Mouse (Mus musculus) A20 (cell line): ENCODE results near the gene Mosmo.

ENCODE experiments used
- DNase-seq: peaks from one replicate; pipeline ENCODE4 v3.0.0-alpha.2; 2011; ENCODE audit warnings: low read depth, low spot score

Gene Mosmo

DNA sequence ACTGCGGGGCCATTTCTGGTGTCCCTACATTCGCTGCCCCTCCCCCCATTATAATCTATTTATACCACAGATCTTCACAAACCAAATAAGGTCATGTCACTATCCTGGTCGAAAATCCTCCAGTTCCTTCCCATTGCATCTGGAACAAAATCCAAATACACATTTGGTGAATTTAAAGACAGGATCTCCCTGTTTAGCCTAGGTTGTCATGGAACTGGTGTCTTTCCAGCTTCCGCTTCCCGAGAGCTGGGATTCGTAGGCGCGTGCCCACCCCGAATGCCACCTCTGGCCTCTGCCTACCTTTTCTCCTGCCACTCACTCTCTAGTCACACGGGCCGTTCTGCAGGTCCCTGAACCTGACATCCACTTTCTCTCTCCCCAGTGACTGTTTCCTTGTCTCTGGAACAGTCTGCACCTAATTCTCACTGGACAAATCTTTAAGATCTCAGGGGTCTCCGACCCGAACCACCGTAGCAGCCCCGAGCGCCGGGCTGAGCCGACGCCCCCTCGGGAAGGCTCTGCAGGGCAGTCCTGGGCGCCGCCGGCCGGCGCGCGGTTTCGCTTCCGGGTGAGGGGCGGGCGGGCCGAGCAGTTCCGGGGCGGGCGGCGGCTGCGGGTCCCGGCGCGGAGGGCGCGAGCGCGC lies at the start of gene Mosmo:
Gene Mosmo (plus strand): TSS at position 618 of the 643 bp plus-strand sequence.
- DNase-seq = peak; percentile 87

- DNase-seq = peak; percentile 64
These were observed 44.9 kb upstream of the Mosmo start for GRCm38 (mm10) chr7:120632518-120632917.

DNA sequence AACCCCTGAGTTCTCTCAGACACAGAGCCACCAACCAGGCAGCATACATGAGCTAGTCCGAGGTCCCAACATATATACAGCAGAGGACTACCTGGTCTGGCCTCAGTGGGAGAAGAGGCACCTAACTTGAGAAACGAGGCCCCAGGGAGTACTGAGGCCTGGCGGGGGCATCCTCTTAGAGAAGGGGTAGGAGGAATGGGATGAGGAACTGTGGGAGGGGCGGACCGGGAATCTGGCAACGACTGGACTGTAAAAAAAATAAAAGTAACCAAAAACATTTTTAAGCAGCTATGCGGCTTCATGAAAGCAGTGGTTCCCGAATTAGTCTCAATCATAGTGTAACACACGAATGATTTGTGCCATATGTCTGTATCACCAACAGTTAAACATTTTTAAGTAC lies 43.1 kb upstream of the Mosmo start:
- no peak for DNase-seq

DNA sequence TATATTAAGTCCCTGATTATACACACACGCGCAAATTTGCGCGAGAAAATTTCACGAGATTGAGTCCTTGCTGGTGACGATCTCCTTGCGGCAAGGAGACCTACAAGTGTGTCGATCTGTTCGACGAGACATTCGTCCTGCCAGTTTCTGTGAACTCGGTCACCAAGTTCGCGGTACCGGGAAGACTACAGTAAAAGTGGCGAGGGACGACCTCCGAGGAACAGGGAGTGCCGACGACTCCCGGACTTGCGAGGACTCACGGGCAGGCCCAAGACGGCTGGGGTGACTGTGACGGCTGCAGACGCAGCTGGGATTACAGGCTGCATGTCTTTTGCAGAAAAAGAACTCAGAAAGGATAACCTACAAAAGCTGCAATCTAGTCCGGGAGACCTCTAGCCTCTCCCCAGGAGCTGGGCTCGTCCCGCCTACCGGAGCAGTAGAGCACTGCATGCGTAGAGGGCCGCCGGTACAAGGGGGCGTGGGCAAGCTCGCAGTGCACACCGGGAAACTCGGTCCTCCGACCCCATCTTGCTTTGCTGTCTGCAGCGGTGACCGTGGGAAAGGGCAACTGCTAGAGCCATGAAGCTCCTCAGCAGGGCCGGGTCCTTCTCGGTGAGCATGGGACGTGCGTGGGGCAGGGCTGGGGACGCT lies 42.6 kb upstream of the Mosmo start, which contains the start of gene Uqcrc2:
Gene Uqcrc2 (plus strand): TSS at position 466 of the 651 bp plus-strand sequence.
- peak; percentile 93 for DNase-seq

DNA sequence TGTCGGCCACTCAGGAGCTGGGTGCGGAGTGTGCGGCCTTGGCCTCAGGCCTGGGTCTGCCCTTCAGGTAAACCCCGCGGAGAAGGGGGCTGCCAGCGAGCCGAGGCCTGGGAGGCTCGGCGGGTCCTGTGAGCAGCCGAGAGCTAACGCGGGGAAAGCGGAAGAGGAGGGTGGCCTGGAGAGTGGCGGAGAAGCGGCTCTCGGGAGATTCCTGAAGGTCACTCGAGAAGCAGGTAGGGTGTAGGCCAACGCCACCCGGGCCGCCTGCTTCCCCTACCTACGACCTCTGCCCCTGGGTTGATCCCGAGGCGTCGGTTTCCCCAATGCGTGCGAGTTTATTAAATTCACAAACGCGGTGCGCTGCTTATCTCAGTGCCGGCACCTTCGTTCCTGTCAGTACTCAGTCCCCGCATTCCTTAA lies 42.0 kb upstream of the Mosmo start:
- DNase-seq = no peak

DNA sequence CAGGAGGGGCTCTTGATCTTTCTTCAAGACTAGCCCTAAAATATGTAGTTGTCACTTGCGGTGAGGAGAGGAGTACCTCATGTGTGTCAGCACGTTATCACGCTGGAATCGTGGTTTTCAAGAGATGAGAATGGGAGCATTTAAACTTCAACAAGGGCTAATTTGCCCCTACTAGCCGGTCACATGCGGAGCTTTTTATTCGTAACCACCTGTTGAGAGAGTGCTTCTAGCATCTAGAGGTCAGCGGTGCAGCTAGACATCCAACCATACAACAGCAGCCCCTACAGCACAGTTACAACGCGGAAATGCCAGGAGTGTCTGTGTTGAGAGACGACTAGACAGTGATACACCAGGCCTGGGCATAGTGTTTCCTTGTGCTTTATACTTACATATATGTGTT lies 41.6 kb upstream of the Mosmo start:
- DNase-seq = peak; percentile 63

- DNase-seq = peak; percentile 27
These were observed 34.2 kb upstream of the Mosmo start for GRCm38 (mm10) chr7:120643217-120643616.

DNA sequence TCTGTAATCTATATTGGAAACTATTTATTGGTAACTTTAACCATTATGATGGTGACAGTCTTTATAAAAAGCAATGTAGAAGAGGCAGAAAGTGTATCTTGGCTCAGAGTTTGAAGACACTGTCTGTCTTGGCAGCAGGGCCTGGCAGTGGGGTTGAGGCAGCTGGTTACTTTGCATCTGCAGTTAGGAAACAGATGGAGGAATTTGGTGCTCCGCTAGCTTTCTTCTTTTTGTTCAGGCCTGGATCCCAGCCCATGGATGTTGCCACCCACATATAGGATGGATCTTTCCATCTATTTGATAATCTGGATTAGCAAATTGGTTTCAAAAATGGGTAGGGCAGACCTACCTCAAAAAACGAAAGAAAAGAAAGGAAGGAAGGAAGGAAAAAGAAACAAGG lies 29.6 kb upstream of the Mosmo start:
- DNase-seq = no peak

DNA sequence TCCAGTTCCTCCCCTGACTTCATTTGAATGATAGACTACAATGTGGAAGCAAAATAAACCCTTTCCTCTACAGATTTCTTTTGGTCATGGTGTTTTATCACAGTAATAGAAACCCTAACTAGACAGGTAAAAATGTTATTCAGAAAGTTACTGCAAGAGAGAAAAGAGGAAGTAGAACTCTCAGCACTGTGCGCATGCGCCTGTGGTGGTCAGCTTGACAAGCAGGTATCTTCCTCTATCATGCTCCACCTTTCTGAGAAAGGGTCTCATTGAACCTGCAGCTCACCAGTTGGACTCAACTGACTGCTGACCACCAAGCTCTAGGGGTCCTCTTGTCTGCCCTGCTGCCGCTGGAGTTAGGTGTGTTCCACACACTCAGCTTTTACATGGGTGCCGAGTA lies 15.3 kb upstream of the Mosmo start:
- peak; percentile 86 for DNase-seq

- DNase-seq = peak; percentile 63
These were observed 7.1 kb upstream of the Mosmo start, which contains the start of gene Pdzd9 for GRCm38 (mm10) chr7:120670153-120670875. TSS of gene Pdzd9 (minus strand) at chr7:120670343.

DNA sequence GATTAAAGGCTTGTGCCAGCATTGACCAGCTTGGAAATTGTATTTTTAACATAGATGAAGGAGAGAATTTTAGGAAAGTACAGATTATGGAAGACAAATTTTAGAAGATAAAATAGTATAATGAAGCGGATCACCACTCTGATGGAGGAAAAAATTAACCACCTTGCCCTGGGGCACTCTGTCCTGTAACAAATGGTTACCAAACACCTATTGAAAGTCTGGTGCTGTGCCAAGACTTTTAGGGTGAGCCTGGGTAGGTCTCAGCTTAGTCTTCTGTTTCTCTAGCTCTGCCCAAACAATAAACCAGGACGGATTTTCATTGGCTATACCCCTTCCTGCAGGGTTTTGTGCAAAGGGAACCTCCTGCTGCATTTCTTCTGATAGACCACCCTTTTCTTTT lies 6.1 kb upstream of the Mosmo start:
- no peak for DNase-seq

- DNase-seq = peak; percentile 63
These were observed 530 bp downstream of the Mosmo start for GRCm38 (mm10) chr7:120677764-120678531.

DNA sequence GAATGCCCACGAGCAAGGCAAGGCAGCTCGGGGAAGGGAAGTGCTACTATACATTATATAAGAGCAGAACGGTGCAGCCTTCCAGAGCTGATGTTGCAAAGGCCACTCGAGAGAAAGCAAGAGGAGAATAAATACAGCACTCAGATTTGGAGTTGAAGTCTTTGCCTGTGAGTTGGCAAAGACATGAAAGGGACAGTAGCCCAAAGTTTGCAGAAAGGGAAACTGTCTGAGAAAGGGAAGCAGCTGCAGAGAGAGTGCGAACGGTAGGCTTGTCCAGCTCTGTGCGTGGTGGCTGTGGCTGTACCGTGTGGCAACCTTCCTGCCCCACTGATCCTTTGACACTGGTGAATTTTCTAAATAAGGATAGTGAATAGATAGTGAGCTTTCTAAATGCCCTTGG lies 1.6 kb downstream of the Mosmo start:
- peak; percentile 51 for DNase-seq

DNA sequence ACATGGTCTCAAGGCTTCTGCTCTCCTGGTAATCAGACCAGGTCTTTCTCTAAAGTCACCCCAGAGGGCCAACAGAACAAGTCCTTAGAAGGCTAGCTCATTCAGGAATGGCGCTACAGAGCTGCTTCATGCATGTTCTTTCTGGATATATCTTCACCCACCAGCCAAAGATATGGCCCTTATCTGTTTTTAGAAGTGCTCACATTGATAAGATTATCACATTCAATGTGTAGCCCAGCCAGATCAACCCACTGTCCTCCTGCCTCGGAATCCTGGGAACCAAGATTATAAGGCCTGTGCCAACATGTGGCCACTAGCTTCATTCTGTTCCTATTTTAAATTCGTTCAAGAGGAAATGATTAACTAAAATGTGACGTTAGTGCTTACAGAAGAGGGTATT lies 4.6 kb downstream of the Mosmo start:
- no peak for DNase-seq

GRCm38 (mm10) chr7:120684731-120685161 lies 7.3 kb downstream of the Mosmo start:
- no peak for DNase-seq

- no peak for DNase-seq
These were observed 7.8 kb downstream of the Mosmo start for GRCm38 (mm10) chr7:120685227-120685626.

DNA sequence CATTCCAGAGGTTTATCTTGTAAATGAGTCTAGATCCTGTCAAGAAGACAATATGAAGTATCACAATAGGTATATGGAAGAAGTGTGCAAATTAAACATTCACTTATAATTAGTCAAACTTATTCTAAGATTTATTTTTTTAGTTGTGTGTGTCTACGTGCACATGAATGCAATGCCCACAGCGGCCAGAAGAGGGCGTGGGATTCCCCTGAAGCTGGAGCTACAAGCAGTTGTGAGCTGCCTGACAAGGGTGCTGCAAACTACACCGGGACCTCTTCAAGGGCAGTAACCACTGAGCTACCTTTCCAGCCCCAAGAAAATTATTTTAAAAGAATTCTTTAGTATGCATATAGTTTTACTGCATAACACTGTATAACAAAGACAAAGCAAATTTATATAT lies 13.2 kb downstream of the Mosmo start:
- DNase-seq = peak; percentile 32

DNA sequence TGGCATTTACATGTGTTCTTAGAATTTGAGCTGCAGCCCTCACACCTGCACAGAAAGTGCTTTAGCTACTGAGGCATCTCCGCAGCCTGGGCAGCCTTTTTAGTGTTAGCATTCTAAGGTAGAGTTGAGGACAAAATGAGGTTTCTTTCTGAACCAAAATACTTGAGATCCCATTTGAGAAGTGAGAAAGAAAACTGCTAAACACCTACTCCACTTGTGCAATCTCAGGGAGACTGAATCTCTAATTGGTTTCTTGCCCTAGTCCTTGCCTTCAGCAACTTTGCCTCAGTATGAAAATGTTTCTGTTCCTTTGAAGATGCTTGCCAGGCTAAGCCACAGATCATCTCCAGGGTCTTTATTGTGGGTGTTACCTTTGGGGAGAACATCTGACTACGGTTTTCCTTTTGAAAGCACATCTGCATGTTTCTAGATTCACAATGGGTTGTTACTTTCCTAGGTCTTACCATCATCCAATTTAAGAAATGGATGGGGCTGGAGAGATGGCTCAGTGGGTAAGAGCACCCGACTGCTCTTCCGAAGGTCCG lies 16.5 kb downstream of the Mosmo start:
- no peak for DNase-seq

- no peak for DNase-seq
These were observed 17.8 kb downstream of the Mosmo start for GRCm38 (mm10) chr7:120695196-120695595.

DNA sequence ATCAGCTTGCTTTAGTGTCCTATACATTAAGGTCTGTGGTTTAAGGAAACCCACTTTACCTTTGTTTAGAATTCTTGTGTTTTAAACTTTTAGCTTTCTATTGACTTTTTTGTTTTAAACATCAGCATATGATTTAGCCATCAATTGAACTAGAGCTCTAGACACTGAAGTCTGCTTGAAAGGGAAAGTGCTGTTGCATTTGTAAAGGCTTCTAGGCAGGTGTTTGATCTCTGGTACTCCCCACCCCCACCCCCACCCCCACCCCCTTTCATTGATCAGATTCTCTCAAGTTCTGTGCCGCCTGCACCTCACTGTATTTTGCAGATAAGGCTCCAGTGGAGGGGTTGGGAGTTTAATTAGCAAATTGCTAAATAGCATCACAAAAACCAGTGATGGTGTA lies 18.2 kb downstream of the Mosmo start:
- DNase-seq = no peak

GRCm38 (mm10) chr7:120696331-120696730 lies 18.9 kb downstream of the Mosmo start:
- no peak for DNase-seq

DNA sequence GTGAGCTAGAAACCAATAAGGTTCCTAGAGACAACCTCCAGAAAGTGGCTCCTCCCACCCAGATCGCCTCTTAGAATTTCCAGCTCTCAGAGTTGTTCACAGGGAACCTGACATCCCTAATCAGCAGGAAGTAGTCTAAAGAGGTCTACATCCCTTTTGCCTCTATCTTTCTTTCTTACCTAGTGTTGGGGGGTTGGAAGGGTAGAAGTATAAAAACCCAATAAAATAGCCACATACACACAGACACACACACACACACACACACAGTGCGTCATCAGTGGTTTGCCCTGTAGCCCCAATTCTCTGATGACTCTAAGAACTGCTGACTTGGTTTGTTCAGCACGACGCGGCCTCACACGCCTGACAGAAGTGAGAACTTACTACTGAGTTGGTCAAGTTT lies 22.2 kb downstream of the Mosmo start:
- DNase-seq = no peak
